Mouse (Mus musculus): ENCODE results near the gene Palm. TPM values are rescaled to one million over a fixed set of nuclear protein-coding genes. Genes with fewer than 3 reads are reported as not detected.

Gene Palm
- polyA plus RNA-seq, 1 experiment from 2014 or later = 9.2 TPM

- WGBS (ENCODE audit: insufficient replicate concordance) = 82% methylated on average over 12 of the region's 12 CpGs
Observed at GRCm38 (mm10) chr10:79821731-79822130, 28.4 kb downstream of the Palm start.

GRCm38 (mm10) chr10:79822372-79822771 is 29.0 kb downstream of the Palm start:
- H3K27me3 ChIP-seq (ENCODE audit: insufficient read depth, low read length) = no peaks in the 10 kb centered on the region
- peak overlapping the region; percentile 18; the same call in 1 of the 2 replicates for H3K4me2 ChIP-seq (ENCODE audit: low read depth, low read length)
- H3K27ac ChIP-seq (ENCODE audit: low read depth) = no peak overlapping the region
- H3K9me3 ChIP-seq (ENCODE audit: low read length) = no peaks in the 10 kb centered on the region
- DNase-seq (peak; percentile 63), ATAC-seq (peak; percentile 84)
- H3K36me3 ChIP-seq (replicated peaks; ENCODE audit: insufficient read depth, low read length) = no peaks in the 10 kb centered on the region
- peaks cover 5% of the 10 kb centered on the region for H3K4me1 ChIP-seq (ENCODE audit: insufficient read depth)
- H3K4me3 ChIP-seq (ENCODE audit: low read depth, low read length) = no peak overlapping the region
- WGBS (ENCODE audit: insufficient replicate concordance) = 50% methylated on average over 13 of the region's 17 CpGs
- TF ChIP-seq EP300 (IDR thresholded peaks at IDR 0.05; ENCODE audit: low read depth) = no peak
- no peak for TF ChIP-seq CTCF (IDR thresholded peaks at IDR 0.05; ENCODE audit: low read depth)
- H3K9ac ChIP-seq (replicated peaks) = no peak overlapping the region; the same call in 1 of the 2 replicates

More at GRCm38 (mm10) chr10:79821731-79822130, 28.4 kb downstream of the Palm start:
- no peak for TF ChIP-seq CTCF (IDR thresholded peaks at IDR 0.05; ENCODE audit: low read depth)
- Histone ChIP-seq H3K4me2 (ENCODE audit: low read depth, low read length) (no peak overlapping the region), H3K36me3 (replicated peaks; ENCODE audit: insufficient read depth, low read length) (no peaks in the 10 kb centered on the region), H3K9me3 (ENCODE audit: low read length) (no peaks in the 10 kb centered on the region), H3K27ac (ENCODE audit: low read depth) (no peak overlapping the region), H3K4me1 (ENCODE audit: insufficient read depth) (peaks cover 5% of the 10 kb centered on the region), H3K9ac (replicated peaks) (no peak overlapping the region; the same call in 1 of the 2 replicates), H3K27me3 (ENCODE audit: insufficient read depth, low read length) (no peaks in the 10 kb centered on the region), H3K4me3 (ENCODE audit: low read depth, low read length) (no peak overlapping the region)
- ATAC-seq (no peak), DNase-seq (no peak)

- Histone ChIP-seq H3K27ac (ENCODE audit: low read depth) (no peak overlapping the region), H3K36me3 (replicated peaks; ENCODE audit: insufficient read depth, low read length) (no peaks in the 10 kb centered on the region), H3K9me3 (ENCODE audit: low read length) (no peaks in the 10 kb centered on the region), H3K4me3 (ENCODE audit: low read depth, low read length) (no peak overlapping the region), H3K4me1 (ENCODE audit: insufficient read depth) (peaks cover 5% of the 10 kb centered on the region), H3K9ac (replicated peaks) (no peak overlapping the region), H3K4me2 (ENCODE audit: low read depth, low read length) (no peak overlapping the region), H3K27me3 (ENCODE audit: insufficient read depth, low read length) (no peaks in the 10 kb centered on the region)
- ATAC-seq (no peak), DNase-seq (no peak)
- TF ChIP-seq CTCF (IDR thresholded peaks at IDR 0.05; ENCODE audit: low read depth) = no peak
- TF ChIP-seq EP300 (IDR thresholded peaks at IDR 0.05; ENCODE audit: low read depth) = no peak
- WGBS (ENCODE audit: insufficient replicate concordance) = 66% methylated on average over 6 of the region's 6 CpGs
Observed at GRCm38 (mm10) chr10:79823011-79823410, 29.6 kb downstream of the Palm start.

GRCm38 (mm10) chr10:79824413-79824812 is 31.0 kb downstream of the Palm start:
- Histone ChIP-seq H3K4me2 (ENCODE audit: low read depth, low read length) (peak overlapping the region; percentile 36), H3K4me1 (ENCODE audit: insufficient read depth) (peaks cover 5% of the 10 kb centered on the region), H3K27ac (ENCODE audit: low read depth) (peak overlapping the region; percentile 59), H3K9me3 (ENCODE audit: low read length) (no peaks in the 10 kb centered on the region), H3K27me3 (ENCODE audit: insufficient read depth, low read length) (no peaks in the 10 kb centered on the region), H3K9ac (replicated peaks) (no peak overlapping the region), H3K36me3 (replicated peaks; ENCODE audit: insufficient read depth, low read length) (no peaks in the 10 kb centered on the region), H3K4me3 (ENCODE audit: low read depth, low read length) (no peak overlapping the region)
- ATAC-seq = peak; percentile 15; the same call in 1 of the 2 replicates
- 31% methylated on average over 6 of the region's 6 CpGs for WGBS (ENCODE audit: insufficient replicate concordance)
- no peak for DNase-seq
- TF ChIP-seq CTCF (IDR thresholded peaks at IDR 0.05; ENCODE audit: low read depth) = no peak
- TF ChIP-seq EP300 (IDR thresholded peaks at IDR 0.05; ENCODE audit: low read depth) = no peak

GRCm38 (mm10) chr10:79831583-79831982 is 38.2 kb downstream of the Palm start:
- DNase-seq (no peak), ATAC-seq (no peak)
- Histone ChIP-seq H3K4me1 (ENCODE audit: insufficient read depth) (no peaks in the 10 kb centered on the region), H3K4me2 (ENCODE audit: low read depth, low read length) (no peak overlapping the region), H3K27me3 (ENCODE audit: insufficient read depth, low read length) (no peaks in the 10 kb centered on the region), H3K27ac (ENCODE audit: low read depth) (no peak overlapping the region), H3K9me3 (ENCODE audit: low read length) (no peaks in the 10 kb centered on the region), H3K36me3 (replicated peaks; ENCODE audit: insufficient read depth, low read length) (no peaks in the 10 kb centered on the region), H3K9ac (replicated peaks) (no peak overlapping the region), H3K4me3 (ENCODE audit: low read depth, low read length) (no peak overlapping the region)
- no peak for TF ChIP-seq EP300 (IDR thresholded peaks at IDR 0.05; ENCODE audit: low read depth)
- TF ChIP-seq CTCF (IDR thresholded peaks at IDR 0.05; ENCODE audit: low read depth) = no peak
- WGBS (ENCODE audit: insufficient replicate concordance) = 69% methylated on average over 3 of the region's 3 CpGs

GRCm38 (mm10) chr10:79832026-79832785 is 38.8 kb downstream of the Palm start:
- Histone ChIP-seq H3K27me3 (ENCODE audit: insufficient read depth, low read length) (no peaks in the 10 kb centered on the region), H3K36me3 (replicated peaks; ENCODE audit: insufficient read depth, low read length) (no peaks in the 10 kb centered on the region), H3K4me3 (ENCODE audit: low read depth, low read length) (no peak overlapping the region), H3K27ac (ENCODE audit: low read depth) (no peak overlapping the region), H3K9ac (replicated peaks) (no peak overlapping the region), H3K9me3 (ENCODE audit: low read length) (no peaks in the 10 kb centered on the region), H3K4me2 (ENCODE audit: low read depth, low read length) (no peak overlapping the region), H3K4me1 (ENCODE audit: insufficient read depth) (no peaks in the 10 kb centered on the region)
- no peak for DNase-seq
- ATAC-seq = no peak
- TF ChIP-seq CTCF (IDR thresholded peaks at IDR 0.05; ENCODE audit: low read depth) (no peak), EP300 (IDR thresholded peaks at IDR 0.05; ENCODE audit: low read depth) (no peak)
- 40% methylated on average over 7 of the region's 7 CpGs for WGBS (ENCODE audit: insufficient replicate concordance)
